Mouse (Mus musculus): ENCODE results near the gene Tmem201. TPM values are rescaled to one million over a fixed set of nuclear protein-coding genes. Genes with fewer than 3 reads are reported as not detected.

The Tmem201 gene
- total RNA-seq, 1 experiment from 2014 or later: 32.1 TPM

GRCm38 (mm10) chr4:149749003-149749662 lies 11.3 kb upstream of the Tmem201 start:
- DNase-seq: no peak

GRCm38 (mm10) chr4:149744119-149744518 lies 6.3 kb upstream of the Tmem201 start:
- DNase-seq: no peak

- no peak for DNase-seq
These were observed 4.2 kb upstream of the Tmem201 start for GRCm38 (mm10) chr4:149742011-149742530.

- DNase-seq: no peak
These were observed 2.5 kb upstream of the Tmem201 start for GRCm38 (mm10) chr4:149740301-149740700.

- DNase-seq: no peak
These were observed 1.6 kb upstream of the Tmem201 start for GRCm38 (mm10) chr4:149739478-149739877.

- DNase-seq: peak; percentile 88
These were observed 1.3 kb downstream of the Tmem201 start for GRCm38 (mm10) chr4:149736581-149736980.

- DNase-seq: no peak
These were observed 2.1 kb downstream of the Tmem201 start for GRCm38 (mm10) chr4:149735624-149736250.

GRCm38 (mm10) chr4:149734730-149735475 lies 2.9 kb downstream of the Tmem201 start:
- no peak for DNase-seq

- DNase-seq: no peak
These were observed 3.6 kb downstream of the Tmem201 start for GRCm38 (mm10) chr4:149734246-149734645.

GRCm38 (mm10) chr4:149733748-149734147 lies 4.1 kb downstream of the Tmem201 start:
- DNase-seq: no peak

- peak; percentile 50 for DNase-seq
These were observed 5.0 kb downstream of the Tmem201 start for GRCm38 (mm10) chr4:149732800-149733199.

- DNase-seq: no peak
These were observed 5.5 kb downstream of the Tmem201 start for GRCm38 (mm10) chr4:149732313-149732712.

- DNase-seq: no peak
These were observed 7.0 kb downstream of the Tmem201 start for GRCm38 (mm10) chr4:149730827-149731226.

- no peak for DNase-seq
These were observed 9.0 kb downstream of the Tmem201 start for GRCm38 (mm10) chr4:149728810-149729209.

GRCm38 (mm10) chr4:149727636-149728035 lies 10.2 kb downstream of the Tmem201 start:
- DNase-seq: no peak

GRCm38 (mm10) chr4:149725661-149726350 lies 12.0 kb downstream of the Tmem201 start:
- peak; percentile 95 for DNase-seq

- no peak for DNase-seq
These were observed 12.9 kb downstream of the Tmem201 start for GRCm38 (mm10) chr4:149724916-149725470.

- DNase-seq: peak; percentile 66
These were observed 13.8 kb downstream of the Tmem201 start for GRCm38 (mm10) chr4:149723855-149724731.

- no peak for DNase-seq
These were observed 14.8 kb downstream of the Tmem201 start for GRCm38 (mm10) chr4:149723021-149723390.

GRCm38 (mm10) chr4:149722104-149723020 lies 15.5 kb downstream of the Tmem201 start:
- no peak for DNase-seq
